Mouse (Mus musculus) testis, adult 2 months (tissue): ENCODE data around the gene Golga4.

ENCODE experiments used
- CTCF ChIP-seq: fragments of 200-500 bp; IDR thresholded peaks from 2 replicates; pipeline ENCODE4 v1.5.1; 2012; ENCODE audit warnings: low read depth, mild to moderate bottlenecking, inconsistent platforms, low read length, moderate library complexity; ENCODE audit not compliant: control insufficient read depth, insufficient read depth, insufficient replicate concordance
- POLR2A ChIP-seq: fragments of 200-500 bp; IDR thresholded peaks from 2 replicates; pipeline ENCODE4 v1.6.1; 2012; ENCODE audit warnings: low read depth, mild to moderate bottlenecking, inconsistent platforms, low read length, moderate library complexity; ENCODE audit not compliant: control insufficient read depth

GRCm38 (mm10) chr9:118532516-118533205 is 26.6 kb downstream of the Golga4 start:
- no peak for TF ChIP-seq CTCF
- no peak for TF ChIP-seq POLR2A
